Mouse (Mus musculus): ENCODE measurements around the gene Defb33. TPM values are rescaled to one million over a fixed set of nuclear protein-coding genes. Genes with fewer than 3 reads are reported as not detected.

Defb33 gene
- not detected in 2 replicates for polyA plus RNA-seq (2015; fragmentation: Nextera tagmentation; extraction: Ambion mirVana)

GRCm38 (mm10) chr8:20892369-20892768 lies at the start of gene Defb33:
TSS of gene Defb33 (plus strand) at chr8:20892669.
- Histone ChIP-seq H3K4me3 (replicated peaks) (no peak within 1 kb of the TSS), H3K4me1 (no peaks in the 10 kb centered on the region), H3K27me3 (replicated peaks) (no peaks in the 10 kb centered on the region), H3K27ac (replicated peaks) (no peak within 1 kb of the TSS), H3K36me3 (no peaks in the 10 kb centered on the region), H3K4me2 (no peak within 1 kb of the TSS), H3K9ac (replicated peaks) (no peak within 1 kb of the TSS), H3K9me3 (replicated peaks) (peaks cover 32% of the 10 kb centered on the region)
- WGBS: 76% methylated on average over 2 of the region's 2 CpGs
- ATAC-seq (ENCODE audit: low FRiP score): no peak

- Histone ChIP-seq H3K4me2 (no peak overlapping the region), H3K36me3 (no peaks in the 10 kb centered on the region), H3K9me3 (replicated peaks) (peaks cover 11% of the 10 kb centered on the region; the same call in 1 of the 2 replicates), H3K9ac (replicated peaks) (no peak overlapping the region), H3K4me1 (no peaks in the 10 kb centered on the region), H3K27me3 (replicated peaks) (no peaks in the 10 kb centered on the region), H3K27ac (replicated peaks) (no peak overlapping the region), H3K4me3 (replicated peaks) (no peak overlapping the region)
- ATAC-seq (ENCODE audit: low FRiP score): no peak
- whole genome bisulfite sequencing: 58% methylated on average over 6 of the region's 6 CpGs
These were observed 17.9 kb upstream of the Defb33 start for GRCm38 (mm10) chr8:20874608-20875007.

GRCm38 (mm10) chr8:20902527-20902926 lies 10.1 kb downstream of the Defb33 start, which contains the start of gene Gm15056:
TSS of gene Gm15056 (minus strand) at chr8:20902627.
- 56% methylated on average over 2 of the region's 2 CpGs for WGBS
- Histone ChIP-seq H3K9ac (replicated peaks) (no peak within 1 kb of the TSS), H3K4me1 (no peaks in the 10 kb centered on the region), H3K36me3 (no peaks in the 10 kb centered on the region), H3K27me3 (replicated peaks) (no peaks in the 10 kb centered on the region), H3K9me3 (replicated peaks) (peaks cover 18% of the 10 kb centered on the region), H3K27ac (replicated peaks) (no peak within 1 kb of the TSS), H3K4me2 (no peak within 1 kb of the TSS), H3K4me3 (replicated peaks) (no peak within 1 kb of the TSS)
- ATAC-seq (ENCODE audit: low FRiP score): no peak

- 90% methylated on average over 2 of the region's 2 CpGs for WGBS
- no peak overlapping the region for H3K4me2 ChIP-seq
- no peaks in the 10 kb centered on the region for H3K4me1 ChIP-seq
- H3K4me3 ChIP-seq (replicated peaks): no peak overlapping the region
- no peak overlapping the region for H3K9ac ChIP-seq (replicated peaks)
- H3K27me3 ChIP-seq (replicated peaks): no peaks in the 10 kb centered on the region
- no peak overlapping the region for H3K27ac ChIP-seq (replicated peaks)
- peaks cover 13% of the 10 kb centered on the region for H3K9me3 ChIP-seq (replicated peaks)
- no peaks in the 10 kb centered on the region for H3K36me3 ChIP-seq
- no peak for ATAC-seq (ENCODE audit: low FRiP score)
These were observed 14.7 kb downstream of the Defb33 start for GRCm38 (mm10) chr8:20907119-20907518.

- Histone ChIP-seq H3K4me3 (replicated peaks) (no peak overlapping the region), H3K9me3 (replicated peaks) (peaks cover 10% of the 10 kb centered on the region; the same call in 1 of the 2 replicates)
- WGBS: 61% methylated on average over 2 of the region's 2 CpGs
These were observed 15.8 kb downstream of the Defb33 start for GRCm38 (mm10) chr8:20908256-20908655.

GRCm38 (mm10) chr8:20912288-20912687 lies 19.8 kb downstream of the Defb33 start:
- no peak overlapping the region for H3K27ac ChIP-seq (replicated peaks)
- no peak overlapping the region for H3K4me3 ChIP-seq (replicated peaks)
- H3K4me2 ChIP-seq: no peak overlapping the region
- ATAC-seq (ENCODE audit: low FRiP score): no peak
- no peaks in the 10 kb centered on the region for H3K4me1 ChIP-seq
- WGBS: 84% methylated on average over 1 of the region's 1 CpGs
- H3K27me3 ChIP-seq (replicated peaks): no peaks in the 10 kb centered on the region
- peaks cover 10% of the 10 kb centered on the region; the same call in 1 of the 2 replicates for H3K9me3 ChIP-seq (replicated peaks)
- H3K36me3 ChIP-seq: no peaks in the 10 kb centered on the region
- H3K9ac ChIP-seq (replicated peaks): no peak overlapping the region

More at GRCm38 (mm10) chr8:20908256-20908655, 15.8 kb downstream of the Defb33 start:
- no peak overlapping the region for H3K4me2 ChIP-seq
- no peaks in the 10 kb centered on the region for H3K36me3 ChIP-seq
- no peak overlapping the region for H3K27ac ChIP-seq (replicated peaks)
- no peaks in the 10 kb centered on the region for H3K27me3 ChIP-seq (replicated peaks)
- no peak for ATAC-seq (ENCODE audit: low FRiP score)
- no peaks in the 10 kb centered on the region for H3K4me1 ChIP-seq
- H3K9ac ChIP-seq (replicated peaks): no peak overlapping the region

GRCm38 (mm10) chr8:20921971-20922370 lies 29.5 kb downstream of the Defb33 start, which contains the start of gene Gm6040:
TSS of gene Gm6040 (minus strand) at chr8:20922071.
- no peak within 1 kb of the TSS for H3K4me3 ChIP-seq (replicated peaks)
- H3K9me3 ChIP-seq (replicated peaks): peaks cover 12% of the 10 kb centered on the region; the same call in 1 of the 2 replicates
- H3K27me3 ChIP-seq (replicated peaks): no peaks in the 10 kb centered on the region
- no peak within 1 kb of the TSS for H3K4me2 ChIP-seq
- no peak within 1 kb of the TSS for H3K27ac ChIP-seq (replicated peaks)
- H3K4me1 ChIP-seq: no peaks in the 10 kb centered on the region
- 76% methylated on average over 3 of the region's 3 CpGs for WGBS
- no peak for ATAC-seq (ENCODE audit: low FRiP score)
- H3K9ac ChIP-seq (replicated peaks): no peak within 1 kb of the TSS
- no peaks in the 10 kb centered on the region for H3K36me3 ChIP-seq

GRCm38 (mm10) chr8:20944610-20945009 lies 52.1 kb downstream of the Defb33 start, which contains the start of gene AY761185:
TSS of gene AY761185 (minus strand) at chr8:20944710.
- H3K4me1 ChIP-seq: no peaks in the 10 kb centered on the region
- H3K36me3 ChIP-seq: no peaks in the 10 kb centered on the region
- peaks cover 17% of the 10 kb centered on the region; the same call in 1 of the 2 replicates for H3K9me3 ChIP-seq (replicated peaks)
- no peak within 1 kb of the TSS for H3K9ac ChIP-seq (replicated peaks)
- H3K4me2 ChIP-seq: no peak within 1 kb of the TSS
- H3K27ac ChIP-seq (replicated peaks): no peak within 1 kb of the TSS
- WGBS: 81% methylated on average over 3 of the region's 3 CpGs
- no peaks in the 10 kb centered on the region for H3K27me3 ChIP-seq (replicated peaks)
- ATAC-seq (ENCODE audit: low FRiP score): no peak
- no peak within 1 kb of the TSS for H3K4me3 ChIP-seq (replicated peaks)

Other genes with a start within 250 kb of the Defb33 start
- gene Gm15056, start 10.0 kb downstream of the Defb33 start, polyA plus RNA-seq (2015; fragmentation: Nextera tagmentation; extraction: Ambion mirVana): not detected in 2 replicates
- gene Gm6040, start 29.4 kb downstream of the Defb33 start, polyA plus RNA-seq (2015; fragmentation: Nextera tagmentation; extraction: Ambion mirVana): not detected in 2 replicates
- gene AY761185, start 52.0 kb downstream of the Defb33 start, polyA plus RNA-seq (2015; fragmentation: Nextera tagmentation; extraction: Ambion mirVana): not detected in 2 replicates
- gene Defa21, start 132.9 kb downstream of the Defb33 start, polyA plus RNA-seq (2015; fragmentation: Nextera tagmentation; extraction: Ambion mirVana): not detected in 2 replicates
- not detected in 2 replicates for gene Defa23, start 162.4 kb downstream of the Defb33 start, polyA plus RNA-seq (2015; fragmentation: Nextera tagmentation; extraction: Ambion mirVana)
- not detected in 2 replicates for gene Defa35, start 172.4 kb downstream of the Defb33 start, polyA plus RNA-seq (2015; fragmentation: Nextera tagmentation; extraction: Ambion mirVana)
- gene Defa25, start 191.8 kb downstream of the Defb33 start, polyA plus RNA-seq (2015; fragmentation: Nextera tagmentation; extraction: Ambion mirVana): not detected in 2 replicates
- not detected in 2 replicates for gene Gm14851, start 203.4 kb downstream of the Defb33 start, polyA plus RNA-seq (2015; fragmentation: Nextera tagmentation; extraction: Ambion mirVana)
- not detected in 2 replicates for gene Defa30, start 242.0 kb downstream of the Defb33 start, polyA plus RNA-seq (2015; fragmentation: Nextera tagmentation; extraction: Ambion mirVana)

Measured in neural tube, embryonic 15.5 days (tissue).